Mouse (Mus musculus) left cerebral cortex, adult 18-20 months (tissue): Measurements from ENCODE around the gene Clec4a1. TPM values are rescaled to one million over a fixed set of nuclear protein-coding genes. Genes with fewer than 3 reads are reported as not detected.

ENCODE experiments used
- total RNA-seq, 2 experiments: library from RNA; stranded (reverse); gene quantifications; 2 replicates each; pipeline ENCODE4 v1.2.3; 2021

Gene Clec4a1
- total RNA-seq, 2 experiments from 2014 or later: 0.21 to 0.40 TPM

Other genes with a start within 250 kb of the Clec4a1 start
- not detected for gene Nanog, start 214.4 kb upstream of the Clec4a1 start, total RNA-seq
- gene Slc2a3, start 120.2 kb upstream of the Clec4a1 start, total RNA-seq: 100 to 1,000 TPM; 120 to 139 TPM
- 10 to 100 TPM; 26.7 to 29.4 TPM for gene Foxj2, start 101.9 kb upstream of the Clec4a1 start, total RNA-seq
- gene C3ar1, start 65.7 kb upstream of the Clec4a1 start, total RNA-seq: under 1 TPM; 0.91 to 0.95 TPM
- 100 to 1,000 TPM; 205 to 206 TPM for gene Necap1, start 47.4 kb upstream of the Clec4a1 start, total RNA-seq
- 1 to 10 TPM; 1.0 to 1.5 TPM for gene Clec4a3, start 30.7 kb downstream of the Clec4a1 start, total RNA-seq
- gene Clec4a4, start 68.5 kb downstream of the Clec4a1 start, total RNA-seq: not detected
- gene Clec4b1, start 128.1 kb downstream of the Clec4a1 start, total RNA-seq: not detected
- 1 to 10 TPM; 2.3 to 3.3 TPM for gene Clec4a2, start 184.6 kb downstream of the Clec4a1 start, total RNA-seq